Comparison of ENCODE assay signal across 34 mouse cellular contexts in genomic region chr4:96339550-96339949, GRCm38 (mm10). TPM values are rescaled to one million over a fixed set of nuclear protein-coding genes. Genes with fewer than 3 reads are reported as not detected.
DNase-seq lines count a peak whose midpoint lies in the region; ATAC-seq and TF ChIP-seq lines count a peak whose summit lies in the region.
"Had no signal": no experiment of that assay in that cellular context is flagged by ENCODE, and none has a peak within 500 bp of the region (broad histone marks: within the 10 kb centered on the region; RNA-seq: fewer than 3 reads in every experiment).

No protein-coding gene starts in this region.

- peak overlapping the region; percentile 97 for H3K27ac ChIP-seq in kidney, adult 2 months (ENCODE audit: insufficient read depth, low read depth, low read length)
- no peak overlapping the region for H3K27ac ChIP-seq in kidney, postnatal 0 days
- no peak overlapping the region for H3K27ac ChIP-seq in liver, embryonic 12.5 days
- H3K27ac ChIP-seq: embryonic facial prominence, embryonic 10.5 days; embryonic facial prominence, embryonic 13.5 days; forebrain, embryonic 12.5 days; forebrain, embryonic 15.5 days; heart, adult 2 months; heart, embryonic 10.5 days; heart, embryonic 13.5 days; hindbrain, embryonic 12.5 days; hindbrain, embryonic 15.5 days had no signal

- intact Hi-C loops in heart, postnatal 25 days (cut with DNase I) = no loop called here

- no peaks in the 10 kb centered on the region for H3K9me3 ChIP-seq in kidney, postnatal 0 days (replicated peaks; ENCODE audit: low read length)
- no peaks in the 10 kb centered on the region for H3K9me3 ChIP-seq in liver, embryonic 12.5 days (replicated peaks)
- H3K9me3 ChIP-seq: embryonic facial prominence, embryonic 10.5 days; embryonic facial prominence, embryonic 13.5 days; forebrain, embryonic 12.5 days; forebrain, embryonic 15.5 days; heart, embryonic 10.5 days; heart, embryonic 13.5 days; hindbrain, embryonic 12.5 days; hindbrain, embryonic 15.5 days had no signal

- TF ChIP-seq CTCF in kidney, adult 2 months (conservative IDR thresholded peaks at IDR 0.05; ENCODE audit: insufficient read depth, insufficient read length, low read depth, low read length) = no peak
- no peak for TF ChIP-seq CTCF in kidney, postnatal 0 days (IDR thresholded peaks at IDR 0.05; ENCODE audit: low read depth)

- H3K4me2 ChIP-seq in kidney, postnatal 0 days (ENCODE audit: low read length) = no peak overlapping the region
- no peak overlapping the region for H3K4me2 ChIP-seq in liver, embryonic 12.5 days
- H3K4me2 ChIP-seq: embryonic facial prominence, embryonic 13.5 days; forebrain, embryonic 12.5 days; forebrain, embryonic 15.5 days; heart, embryonic 13.5 days; hindbrain, embryonic 12.5 days; hindbrain, embryonic 15.5 days had no signal

- H3K4me3 ChIP-seq in kidney, adult 2 months (ENCODE audit: insufficient read depth, low read depth, low read length) = no peak overlapping the region
- no peak overlapping the region for H3K4me3 ChIP-seq in kidney, postnatal 0 days (replicated peaks; ENCODE audit: low read depth, low read length)
- H3K4me3 ChIP-seq in liver, embryonic 12.5 days = no peak overlapping the region
- H3K4me3 ChIP-seq: embryonic facial prominence, embryonic 10.5 days; embryonic facial prominence, embryonic 13.5 days; erythroblast, embryonic 14.5 days; forebrain, embryonic 12.5 days; forebrain, embryonic 15.5 days; heart, adult 2 months; heart, embryonic 10.5 days; heart, embryonic 13.5 days; hindbrain, embryonic 12.5 days; hindbrain, embryonic 15.5 days had no signal

- no peak overlapping the region for H3K9ac ChIP-seq in kidney, postnatal 0 days (ENCODE audit: low read depth, low read length)
- H3K9ac ChIP-seq in liver, embryonic 12.5 days = no peak overlapping the region
- H3K9ac ChIP-seq: embryonic facial prominence, embryonic 13.5 days; forebrain, embryonic 12.5 days; forebrain, embryonic 15.5 days; heart, embryonic 13.5 days; hindbrain, embryonic 12.5 days; hindbrain, embryonic 15.5 days had no signal

- no peaks in the 10 kb centered on the region for H3K27me3 ChIP-seq in kidney, adult 2 months (replicated peaks; ENCODE audit: control insufficient read depth, insufficient read depth, low read length)
- H3K27me3 ChIP-seq in kidney, postnatal 0 days (ENCODE audit: insufficient read depth, low read length) = no peaks in the 10 kb centered on the region
- no peaks in the 10 kb centered on the region for H3K27me3 ChIP-seq in liver, embryonic 12.5 days (replicated peaks)
- H3K27me3 ChIP-seq: embryonic facial prominence, embryonic 13.5 days; forebrain, embryonic 12.5 days; forebrain, embryonic 15.5 days; heart, embryonic 13.5 days; hindbrain, embryonic 12.5 days; hindbrain, embryonic 15.5 days had no signal

- TF ChIP-seq POLR2A in kidney, adult 2 months (IDR thresholded peaks at IDR 0.05; ENCODE audit: low read depth, low read length) = no peak

- H3K4me1 ChIP-seq in kidney, adult 2 months (ENCODE audit: control insufficient read depth, insufficient read depth, low read length) = peaks cover 5% of the 10 kb centered on the region; the same call in 1 of the 2 replicates
- no peaks in the 10 kb centered on the region for H3K4me1 ChIP-seq in kidney, postnatal 0 days (replicated peaks; ENCODE audit: insufficient read depth, low read length)
- no peaks in the 10 kb centered on the region for H3K4me1 ChIP-seq in liver, embryonic 12.5 days
- H3K4me1 ChIP-seq: embryonic facial prominence, embryonic 10.5 days; embryonic facial prominence, embryonic 13.5 days; forebrain, embryonic 12.5 days; forebrain, embryonic 15.5 days; heart, embryonic 10.5 days; heart, embryonic 13.5 days; hindbrain, embryonic 12.5 days; hindbrain, embryonic 15.5 days had no signal

- ATAC-seq in kidney, postnatal 0 days (replicated peaks; ENCODE audit: low FRiP score, low read depth) = peak; percentile 65; the same call in 1 of the 2 replicates
- ATAC-seq in liver, embryonic 12.5 days = no peak
- ATAC-seq: CD4-positive, CD25-positive, alpha-beta regulatory T cell, adult 4 months; forebrain, embryonic 15.5 days had no signal

- H3K36me3 ChIP-seq in kidney, adult 2 months (ENCODE audit: control insufficient read depth, insufficient read depth, low read length) = peaks cover 6% of the 10 kb centered on the region; the same call in 1 of the 2 replicates
- H3K36me3 ChIP-seq in kidney, postnatal 0 days (ENCODE audit: insufficient read depth, low read length) = no peaks in the 10 kb centered on the region
- no peaks in the 10 kb centered on the region for H3K36me3 ChIP-seq in liver, embryonic 12.5 days
- H3K36me3 ChIP-seq: embryonic facial prominence, embryonic 10.5 days; embryonic facial prominence, embryonic 13.5 days; forebrain, embryonic 12.5 days; forebrain, embryonic 15.5 days; heart, embryonic 10.5 days; heart, embryonic 13.5 days; hindbrain, embryonic 12.5 days; hindbrain, embryonic 15.5 days had no signal

- 38% methylated on average over 4 of the region's 4 CpGs for WGBS in kidney, adult 2 months
- 70% methylated on average over 4 of the region's 4 CpGs for WGBS in kidney, postnatal 0 days
- WGBS in liver, embryonic 12.5 days (ENCODE audit: insufficient replicate concordance) = 59% methylated on average over 4 of the region's 4 CpGs

- peak; percentile 88 for DNase-seq in kidney, adult 2 months
- DNase-seq in kidney, adult 8-10 months = peak; percentile 73 to 81
- no peak for DNase-seq in kidney, postnatal 0 days (ENCODE audit: low spot score)
- DNase-seq in kidney, postnatal 25 days = peak; percentile 59 to 84
- DNase-seq in heart, postnatal 25 days (ENCODE audit: low spot score) = no peak
- DNase-seq in layer of hippocampus, postnatal 36 days = no peak
- DNase-seq: adrenal gland, adult 2 months; adrenal gland, postnatal 14 days; cerebellum, adult 11-12 months; cerebellum, adult 8-10 months; cerebellum, postnatal 10 days; cerebellum, postnatal 36 days; embryo, embryonic 11 days; gastrocnemius, postnatal 10 days; gastrocnemius, postnatal 36 days; heart, adult 2 months; heart, postnatal 14 days had no signal

RNA-seq across cellular contexts. Expression of gene Cyp2j11, which starts 8.9 kb away (rescaled TPM):
- 137 and 187 TPM in 2 replicates for polyA plus RNA-seq in kidney, adult 2 months (2012; rRNA removed)
- polyA plus RNA-seq in kidney, postnatal 0 days (2015; fragmentation: Nextera tagmentation; extraction: Ambion mirVana) = 17.1 and 19.2 TPM in 2 replicates
- polyA plus RNA-seq in liver, embryonic 12.5 days (2016; fragmentation: Nextera tagmentation; extraction: Ambion mirVana) = not detected in 2 replicates
- not detected for total RNA-seq in heart, postnatal 25 days (2021)
- not detected for total RNA-seq in layer of hippocampus, postnatal 36 days (2021)
- total RNA-seq: adrenal gland, adult 2 months; adrenal gland, postnatal 14 days; gastrocnemius, postnatal 10 days; gastrocnemius, postnatal 36 days; granulocyte monocyte progenitor cell, adult 5-6 weeks; heart, adult 2 months; heart, postnatal 14 days; hematopoietic stem cell, adult 5-6 weeks; MEL had no signal
- polyA plus RNA-seq: adrenal gland, adult 2 months; C2C12; CD4-positive, CD25-positive, alpha-beta regulatory T cell, adult 4 months; cortical plate, adult 2 months; embryonic facial prominence, embryonic 10.5 days; embryonic facial prominence, embryonic 13.5 days; erythroblast, embryonic 14.5 days; forebrain, embryonic 12.5 days; forebrain, embryonic 15.5 days; heart, adult 2 months; heart, embryonic 10.5 days; heart, embryonic 13.5 days; heart, embryonic 16.5 days; hindbrain, embryonic 12.5 days; hindbrain, embryonic 15.5 days had no signal

Comparison
In these comparisons a context has a peak if more than half of its experiments do, and no peak if none do; other contexts are left out.
1. DNase-seq: peak in kidney, adult 2 months (single experiment), kidney, adult 8-10 months (2 of 2) and kidney, postnatal 25 days (2 of 2); none in kidney, postnatal 0 days (single experiment), heart, postnatal 25 days (single experiment) and layer of hippocampus, postnatal 36 days (0 of 2).
2. RNA of gene Cyp2j11, which starts 8.9 kb away (polyA plus RNA-seq): 137 to 187 TPM in kidney, adult 2 months and 17.1 to 19.2 TPM in kidney, postnatal 0 days; not detected in liver, embryonic 12.5 days; every median in the first group is over 10 times any median in the second.